Mouse (Mus musculus) limb, embryonic 15.5 days (tissue): ENCODE data around the gene Gm21093. TPM values are rescaled to one million over a fixed set of nuclear protein-coding genes. Genes with fewer than 3 reads are reported as not detected.
"Not testable (repeated sequence)": the region's sequence is repeated elsewhere in the genome, so short reads cannot be mapped to it uniquely, and the experiment has no call there.

ENCODE experiments used
- ATAC-seq: fragments of 200-750 bp; cut with Nextera tagmentation; 2 replicates; pipeline ENCODE4 v1.8.0; 2017; ENCODE audit warnings: low read depth, moderate TSS enrichment; ENCODE audit not compliant: insufficient number of reproducible peaks, low FRiP score, low TSS enrichment
- H3K27ac ChIP-seq: fragments of 300-500 bp; sonication (generic); 2 replicates; pipeline ENCODE4 v1.5.1; 2015; ENCODE audit warnings: moderate library complexity, mild to moderate bottlenecking, inconsistent platforms
- H3K27me3 ChIP-seq: fragments of 300-500 bp; sonication (generic); 2 replicates; pipeline ENCODE4 v1.6.1; 2015; ENCODE audit warnings: inconsistent platforms
- H3K36me3 ChIP-seq: fragments of 300-500 bp; sonication (generic); 2 replicates; pipeline ENCODE4 v1.6.1; 2015; ENCODE audit warnings: inconsistent platforms
- H3K4me1 ChIP-seq: fragments of 300-500 bp; sonication (generic); 2 replicates; pipeline ENCODE4 v1.6.1; 2015; ENCODE audit warnings: inconsistent platforms
- H3K4me2 ChIP-seq: fragments of 300-500 bp; sonication (generic); 2 replicates; pipeline ENCODE4 v1.6.1; 2015; ENCODE audit warnings: mild to moderate bottlenecking, inconsistent platforms
- H3K4me3 ChIP-seq: fragments of 300-500 bp; sonication (generic); 2 replicates; pipeline ENCODE4 v1.5.1; 2015; ENCODE audit warnings: mild to moderate bottlenecking, inconsistent platforms
- H3K9ac ChIP-seq: fragments of 300-500 bp; sonication (generic); 2 replicates; pipeline ENCODE4 v1.6.1; 2015; ENCODE audit warnings: inconsistent platforms
- H3K9me3 ChIP-seq: fragments of 300-500 bp; sonication (generic); 2 replicates; pipeline ENCODE4 v1.6.1; 2016; ENCODE audit warnings: inconsistent platforms
- WGBS: fragments of 180-500 bp; shearing (Covaris S2); methylation state at CpG from one replicate; pipeline ENCODE4 v1.1.7; 2015; 5-methylcytosine and 5-hydroxymethylcytosine counted together
- polyA plus RNA-seq: library from polyadenylated mRNA; unstranded; fragments of >200 nt; fragmentation: Nextera tagmentation; extraction: Ambion mirVana; gene quantifications from 2 replicates; pipeline ENCODE4 v1.2.1, GENCODE M21; 2015

Gm21093 gene
- polyA plus RNA-seq, result 0.12 and 0.14 TPM in 2 replicates

DNA sequence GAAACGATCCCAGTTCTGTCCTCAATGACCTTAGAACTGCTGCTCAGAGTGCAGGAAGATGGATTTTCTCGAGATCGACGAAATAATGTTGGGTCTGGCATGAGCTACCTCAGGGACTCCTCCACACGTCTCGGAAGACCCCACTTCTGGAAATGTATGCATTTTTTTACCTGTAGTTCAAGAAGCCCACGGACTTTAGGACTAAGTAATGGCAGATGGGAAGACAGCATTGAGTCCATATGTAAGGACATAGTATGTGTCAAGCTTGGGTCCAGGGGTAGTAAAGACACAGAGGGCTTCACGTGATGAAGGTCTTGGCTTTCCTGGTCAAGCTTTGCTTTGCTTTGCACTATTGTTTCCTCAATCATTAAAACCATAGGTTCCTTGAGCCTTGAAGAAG is at the start of gene Gm21093:
Gene Gm21093, minus strand, starts transcription at position 101 of the 400 bp plus-strand sequence.
- not testable (repeated sequence) for H3K36me3 ChIP-seq, H3K4me3 ChIP-seq, ATAC-seq, H3K9me3 ChIP-seq, H3K4me1 ChIP-seq, H3K27ac ChIP-seq, H3K4me2 ChIP-seq, H3K27me3 ChIP-seq, H3K9ac ChIP-seq
- no CpG with 5 or more reads among the region's 8 CpGs for WGBS

Other genes with a start within 250 kb of the Gm21093 start
- gene Gm21541, start 131.1 kb downstream of the Gm21093 start, polyA plus RNA-seq, result 18.0 and 19.5 TPM in 2 replicates
- gene Gm20878, start 93.2 kb downstream of the Gm21093 start, polyA plus RNA-seq, result 1.7 and 2.6 TPM in 2 replicates
- gene Fam205a4, start 68.7 kb downstream of the Gm21093 start, polyA plus RNA-seq, result 0.26 and 0.50 TPM in 2 replicates
- gene Gm3893, start 56.5 kb upstream of the Gm21093 start, polyA plus RNA-seq, result not detected in 2 replicates
- 12.7 and 18.0 TPM in 2 replicates for gene Gm13304, start 80.1 kb upstream of the Gm21093 start, polyA plus RNA-seq
- not detected in 2 replicates for gene Gm13306, start 118.7 kb upstream of the Gm21093 start, polyA plus RNA-seq
- gene Gm13305, start 133.9 kb upstream of the Gm21093 start, polyA plus RNA-seq, result 0.46 and 1.4 TPM in 2 replicates
- 0.10 TPM in 1 of 2 replicates, not detected in the other for gene Gm10600, start 205.9 kb upstream of the Gm21093 start, polyA plus RNA-seq
- gene Ccl21b, start 221.0 kb upstream of the Gm21093 start, polyA plus RNA-seq, result not detected in 2 replicates